Mouse (Mus musculus) testis, postnatal 14 days (tissue): ENCODE results near the gene Zfp442.
"Not testable (repeated sequence)": the region's sequence is repeated elsewhere in the genome, so short reads cannot be mapped to it uniquely, and the experiment has no call there.

Experiments used
- DNase-seq: peaks from one replicate; pipeline ENCODE4 v3.0.0; 2021; ENCODE audit warnings: low spot score

Zfp442 gene

GRCm38 (mm10) chr2:150451180-150451919, at the start of gene Zfp442:
TSS of gene Zfp442 (minus strand) at chr2:150451486.
- peak; percentile 70 for DNase-seq

- not testable (repeated sequence) for DNase-seq
Observed at GRCm38 (mm10) chr2:150500124-150500973, 49.1 kb upstream of the Zfp442 start.

- no peak for DNase-seq
Observed at GRCm38 (mm10) chr2:150493031-150493430, 41.7 kb upstream of the Zfp442 start.

GRCm38 (mm10) chr2:150484939-150485778, 33.9 kb upstream of the Zfp442 start, which contains the start of gene Zfp345:
TSS of gene Zfp345 (minus strand) at chr2:150485091.
- peak; percentile 55 for DNase-seq

GRCm38 (mm10) chr2:150439084-150439483, 12.2 kb downstream of the Zfp442 start:
- not testable (repeated sequence) for DNase-seq

GRCm38 (mm10) chr2:150412146-150412545, 39.1 kb downstream of the Zfp442 start:
- DNase-seq = not testable (repeated sequence)

GRCm38 (mm10) chr2:150390198-150390597, 61.1 kb downstream of the Zfp442 start:
- no peak for DNase-seq

GRCm38 (mm10) chr2:150385553-150386106, 65.7 kb downstream of the Zfp442 start:
- DNase-seq = not testable (repeated sequence)

GRCm38 (mm10) chr2:150362878-150363229, 88.4 kb downstream of the Zfp442 start:
- DNase-seq = no peak

GRCm38 (mm10) chr2:150362113-150362877, 89.0 kb downstream of the Zfp442 start, which contains the start of gene 3300002I08Rik:
TSS of gene 3300002I08Rik (minus strand) at chr2:150362765.
- DNase-seq = peak; percentile 86
